In genomic region chr16:36934841-36935620, GRCm38 (mm10) we compare ENCODE assay signal across 8 mouse cellular contexts. TPM values are rescaled to one million over a fixed set of nuclear protein-coding genes. Genes with fewer than 3 reads are reported as not detected.
DNase-seq lines count a peak whose midpoint lies in the region; ATAC-seq lines count a peak whose summit lies in the region.

Hcls1 (plus strand) TSS chr16:36934983.

- peaks cover 35% of the 10 kb centered on the region for H3K36me3 ChIP-seq in heart, embryonic 14.5 days (ENCODE audit: control insufficient read depth, insufficient read depth, low read length)
- peaks cover 3% of the 10 kb centered on the region; the same call in 1 of the 2 replicates for H3K36me3 ChIP-seq in liver, embryonic 16.5 days (ENCODE audit: control insufficient read depth, insufficient read depth)

- H3K9me3 ChIP-seq in heart, embryonic 14.5 days (ENCODE audit: control insufficient read depth, low read length), result no peaks in the 10 kb centered on the region
- no peaks in the 10 kb centered on the region for H3K9me3 ChIP-seq in liver, embryonic 16.5 days (replicated peaks; ENCODE audit: control insufficient read depth, low read length)

- no peak within 1 kb of the TSS; a peak in 2 of 4 replicates for H3K4me3 ChIP-seq in heart, embryonic 14.5 days (ENCODE audit: control insufficient read depth in 1 of 2, insufficient read depth in 1 of 2, low read depth in 1 of 2, low read length in 2 of 2)
- peak within 1 kb of the TSS; percentile 50 for H3K4me3 ChIP-seq in liver, embryonic 16.5 days (ENCODE audit: low read depth, low read length)

- no peaks in the 10 kb centered on the region for H3K27me3 ChIP-seq in heart, embryonic 14.5 days (ENCODE audit: control insufficient read depth, insufficient read depth, low read length)
- no peaks in the 10 kb centered on the region for H3K27me3 ChIP-seq in liver, embryonic 16.5 days (ENCODE audit: control insufficient read depth, insufficient read depth, low read depth, low read length)

- H3K4me1 ChIP-seq in heart, embryonic 14.5 days (ENCODE audit: control insufficient read depth in 2 of 2, insufficient read depth in 2 of 2, low read length in 2 of 2), result peaks cover 6 to 15% of the 10 kb centered on the region in 2 experiments; a peak in 2 of 4 replicates
- peaks cover 5% of the 10 kb centered on the region for H3K4me1 ChIP-seq in liver, embryonic 16.5 days (ENCODE audit: control insufficient read depth, low read depth, low read length)

- H3K4me2 ChIP-seq in heart, embryonic 14.5 days (ENCODE audit: low read length), result peak within 1 kb of the TSS; percentile 32
- H3K4me2 ChIP-seq in liver, embryonic 16.5 days (ENCODE audit: low read depth, low read length), result peak within 1 kb of the TSS; percentile 44

- DNase-seq in CD8-positive naive resting alpha-beta T cell, adult 2 months (ENCODE audit: low read depth in 2 of 2, low spot score in 2 of 2), result peak; percentile 50 to 62
- peak; percentile 29 for DNase-seq in adrenal gland, adult 2 months
- peak; percentile 66 to 84 for DNase-seq in spleen, postnatal 4 days (ENCODE audit: low spot score in 2 of 2)
- DNase-seq in testis, postnatal 10 days (ENCODE audit: low spot score), result no peak
- no peak for DNase-seq in cerebellum, postnatal 4 days (ENCODE audit: low spot score in 2 of 2)
- DNase-seq in left cerebral cortex, adult 11 months (ENCODE audit: low spot score), result no peak

- no peak for ATAC-seq in heart, embryonic 14.5 days (ENCODE audit: insufficient number of reproducible peaks, insufficient read depth, low FRiP score, low read depth)
- peak; percentile 44; the same call in 1 of the 2 replicates for ATAC-seq in liver, embryonic 16.5 days (ENCODE audit: low read depth)

- H3K9ac ChIP-seq in heart, embryonic 14.5 days (ENCODE audit: low read length), result peak within 1 kb of the TSS; percentile 35; the same call in 1 of the 2 replicates
- peak within 1 kb of the TSS; percentile 37 for H3K9ac ChIP-seq in liver, embryonic 16.5 days (ENCODE audit: low read depth, low read length)

- peak within 1 kb of the TSS; percentile 51 to 60 for H3K27ac ChIP-seq in heart, embryonic 14.5 days (replicated peaks in 1 of 2; ENCODE audit: control insufficient read depth in 1 of 2, insufficient read depth in 1 of 2, low read depth in 2 of 2, low read length in 2 of 2)
- peak within 1 kb of the TSS; percentile 74 for H3K27ac ChIP-seq in liver, embryonic 16.5 days (ENCODE audit: low read length)

- WGBS in heart, embryonic 14.5 days, result 67% methylated on average over 7 of the region's 7 CpGs
- WGBS in liver, embryonic 16.5 days (ENCODE audit: insufficient replicate concordance), result 26% methylated on average over 7 of the region's 7 CpGs

RNA-seq across cellular contexts. Expression of gene Hcls1, which starts in this region (rescaled TPM):
- 10 to 100 TPM; 10.3 to 15.4 TPM for total RNA-seq in adrenal gland, adult 2 months (2021)
- polyA plus RNA-seq in adrenal gland, adult 2 months (2012; rRNA removed), result 7.7 and 8.1 TPM in 2 replicates
- polyA plus RNA-seq in heart, embryonic 14.5 days (2014; fragmentation: Nextera tagmentation; extraction: Ambion mirVana), result 2.3 and 3.4 TPM in 2 replicates
- polyA plus RNA-seq in liver, embryonic 16.5 days (2015; fragmentation: Nextera tagmentation; extraction: Ambion mirVana), result 13.8 TPM in 2 replicates

Comparison
In these comparisons a context has a peak if more than half of its experiments do, and no peak if none do; other contexts are left out.
1. DNase-seq: peak in CD8-positive naive resting alpha-beta T cell, adult 2 months (2 of 2), adrenal gland, adult 2 months (single experiment) and spleen, postnatal 4 days (2 of 2); none in testis, postnatal 10 days (single experiment), cerebellum, postnatal 4 days (0 of 2) and left cerebral cortex, adult 11 months (single experiment).